Mouse (Mus musculus): Measurements from ENCODE around the gene Mtx1. TPM values are rescaled to one million over a fixed set of nuclear protein-coding genes. Genes with fewer than 3 reads are reported as not detected.

The Mtx1 gene
- polyA plus RNA-seq, 1 experiment from 2014 or later, result 214 TPM

DNA sequence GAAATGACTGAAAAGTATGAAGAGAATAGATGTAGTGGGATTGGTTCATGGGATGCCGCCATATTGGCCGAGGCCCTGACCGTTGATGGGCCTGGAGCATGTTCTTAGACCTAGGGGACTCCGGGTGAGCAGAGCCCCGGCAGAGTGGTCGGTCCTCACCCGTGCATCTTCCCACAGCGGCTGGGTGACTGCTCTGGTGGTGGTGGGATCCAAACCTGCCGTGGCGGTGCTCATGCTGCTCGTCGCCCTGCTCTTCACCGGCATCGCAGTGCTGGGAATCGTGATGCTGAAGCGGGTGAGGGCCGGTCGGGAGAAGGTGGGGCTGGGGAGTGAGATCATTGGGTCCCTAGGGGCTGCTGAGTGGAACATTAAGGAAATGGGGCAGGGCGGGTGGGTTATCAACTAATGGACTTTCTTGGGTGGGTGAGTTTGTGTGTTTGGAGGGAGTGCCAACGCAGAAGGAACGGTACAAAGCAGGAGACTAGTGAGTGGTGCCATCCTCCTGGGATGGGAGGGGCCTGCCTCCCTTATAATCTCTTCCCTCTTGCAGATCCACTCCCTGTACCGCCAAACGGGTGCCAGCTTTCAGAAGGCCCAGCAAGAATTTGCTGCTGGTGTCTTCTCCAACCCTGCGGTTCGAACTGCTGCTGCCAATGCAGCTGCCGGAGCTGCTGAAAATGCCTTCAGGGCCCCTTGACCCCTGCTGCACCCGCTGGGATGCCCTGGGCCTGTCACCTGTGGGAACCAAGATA is 45.0 kb downstream of the Mtx1 start:
- Histone ChIP-seq H3K9me3 (ENCODE audit: control insufficient read depth, low read length) (no peaks in the 10 kb centered on the region), H3K27ac (ENCODE audit: low read depth) (no peak overlapping the region), H3K4me2 (ENCODE audit: low read length) (no peak overlapping the region), H3K27me3 (replicated peaks; ENCODE audit: control insufficient read depth, insufficient read depth, low read length) (no peaks in the 10 kb centered on the region), H3K36me3 (ENCODE audit: control insufficient read depth, insufficient read depth, low read length) (peaks cover 30% of the 10 kb centered on the region), H3K4me3 (ENCODE audit: low read depth, low read length) (no peak overlapping the region), H3K4me1 (replicated peaks; ENCODE audit: control insufficient read depth, insufficient read depth, low read length) (peaks cover 28% of the 10 kb centered on the region), H3K9ac (ENCODE audit: low read length) (no peak overlapping the region)
- whole genome bisulfite sequencing, result 90% methylated on average over 27 of the region's 27 CpGs
- no peak for ATAC-seq (replicated peaks; ENCODE audit: low FRiP score, low TSS enrichment, low read depth)
- no peak for DNase-seq (ENCODE audit: low spot score)

DNA sequence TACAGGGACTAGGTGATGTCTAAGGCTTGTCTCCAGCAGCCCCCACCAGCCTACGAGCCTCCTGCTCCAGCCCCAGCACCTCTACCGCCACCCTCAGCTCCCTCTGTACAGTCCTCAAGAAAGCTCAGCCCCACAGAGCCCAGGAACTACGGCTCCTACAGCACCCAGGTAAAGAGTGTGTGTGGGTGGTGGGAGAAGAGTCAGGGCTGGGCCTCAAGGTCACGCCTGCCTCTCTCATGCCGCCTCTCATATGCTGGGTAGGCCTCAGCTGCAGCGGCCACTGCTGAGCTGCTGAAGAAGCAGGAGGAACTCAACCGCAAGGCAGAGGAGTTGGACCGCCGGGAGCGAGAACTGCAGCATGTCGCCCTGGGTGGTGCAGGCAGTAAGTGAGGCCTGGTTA is 47.8 kb downstream of the Mtx1 start:
- no peaks in the 10 kb centered on the region for H3K9me3 ChIP-seq (ENCODE audit: control insufficient read depth, low read length)
- no peak overlapping the region for H3K27ac ChIP-seq (ENCODE audit: low read depth)
- DNase-seq (ENCODE audit: low spot score) (no peak), ATAC-seq (replicated peaks; ENCODE audit: low FRiP score, low TSS enrichment, low read depth) (no peak)
- H3K9ac ChIP-seq (ENCODE audit: low read length), result no peak overlapping the region
- peaks cover 57% of the 10 kb centered on the region for H3K36me3 ChIP-seq (ENCODE audit: control insufficient read depth, insufficient read depth, low read length)
- no peak overlapping the region for H3K4me2 ChIP-seq (ENCODE audit: low read length)
- no peak overlapping the region for H3K4me3 ChIP-seq (ENCODE audit: low read depth, low read length)
- H3K27me3 ChIP-seq (replicated peaks; ENCODE audit: control insufficient read depth, insufficient read depth, low read length), result no peaks in the 10 kb centered on the region
- WGBS, result 89% methylated on average over 11 of the region's 11 CpGs
- H3K4me1 ChIP-seq (replicated peaks; ENCODE audit: control insufficient read depth, insufficient read depth, low read length), result peaks cover 18% of the 10 kb centered on the region

DNA sequence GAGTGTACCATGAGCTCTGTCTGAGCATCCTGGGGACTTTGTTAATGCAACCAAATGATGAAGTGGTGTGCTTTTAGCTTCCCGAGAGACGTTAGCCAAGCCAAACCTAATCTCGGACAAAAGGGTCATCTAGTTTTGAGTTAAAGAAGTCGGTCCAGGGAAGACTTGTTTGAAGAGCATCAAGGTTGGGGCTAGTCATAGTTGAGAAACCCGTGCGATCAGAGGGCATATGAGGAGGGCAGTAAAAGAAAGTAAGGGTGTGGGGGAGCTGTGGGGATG is 48.8 kb downstream of the Mtx1 start:
- no peaks in the 10 kb centered on the region for H3K27me3 ChIP-seq (replicated peaks; ENCODE audit: control insufficient read depth, insufficient read depth, low read length)
- peaks cover 12% of the 10 kb centered on the region for H3K4me1 ChIP-seq (replicated peaks; ENCODE audit: control insufficient read depth, insufficient read depth, low read length)
- H3K9ac ChIP-seq (ENCODE audit: low read length), result peak overlapping the region; percentile 85
- peaks cover 67% of the 10 kb centered on the region for H3K36me3 ChIP-seq (ENCODE audit: control insufficient read depth, insufficient read depth, low read length)
- H3K4me3 ChIP-seq (ENCODE audit: low read depth, low read length), result peak overlapping the region; percentile 87
- H3K9me3 ChIP-seq (ENCODE audit: control insufficient read depth, low read length), result no peaks in the 10 kb centered on the region
- ATAC-seq (replicated peaks; ENCODE audit: low FRiP score, low TSS enrichment, low read depth), result no peak
- H3K4me2 ChIP-seq (ENCODE audit: low read length), result peak overlapping the region; percentile 85
- no peak for DNase-seq (ENCODE audit: low spot score)
- WGBS, result 4% methylated on average over 6 of the region's 6 CpGs
- peak overlapping the region; percentile 70; the same call in 1 of the 2 replicates for H3K27ac ChIP-seq (ENCODE audit: low read depth)

DNA sequence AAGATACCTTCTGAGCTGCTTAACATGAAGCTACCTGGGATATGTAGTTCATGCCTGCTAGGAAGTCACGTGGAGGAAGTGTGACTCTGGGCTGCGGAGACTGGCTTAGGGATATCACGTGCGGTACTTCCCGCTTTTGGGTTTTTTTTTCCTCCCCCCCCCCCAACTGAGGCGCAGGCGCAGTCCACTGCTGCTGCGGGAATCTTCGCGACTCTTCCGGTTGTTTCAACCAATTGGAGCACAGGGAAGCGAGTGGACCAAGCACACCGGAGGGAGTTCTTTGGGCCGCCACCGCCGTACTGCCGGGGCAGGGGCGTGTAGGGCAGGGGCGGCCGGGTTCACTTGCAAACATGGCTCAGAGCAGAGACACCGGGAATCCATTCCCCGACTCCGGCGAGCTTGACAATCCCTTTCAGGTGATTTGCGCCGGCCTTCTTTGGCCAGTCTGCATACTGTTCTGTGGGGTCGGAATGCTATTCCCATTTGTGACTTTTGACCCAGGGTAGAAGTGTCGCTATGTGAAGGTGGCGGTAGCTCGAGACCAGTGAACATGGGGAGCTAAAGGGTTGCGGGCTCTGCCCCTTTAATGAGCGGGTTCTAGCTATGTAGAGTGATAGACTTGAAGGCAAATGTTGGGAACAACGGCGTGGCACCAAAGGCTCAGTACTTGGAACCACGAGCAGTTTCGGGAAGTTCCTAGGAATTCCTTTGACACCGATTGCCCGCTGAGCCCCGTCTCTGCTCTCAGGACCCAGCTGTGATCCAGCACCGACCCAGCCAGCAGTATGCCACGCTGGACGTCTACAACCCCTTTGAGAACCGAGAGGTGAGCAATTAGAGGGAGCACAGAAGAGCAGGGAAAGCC is 49.4 kb downstream of the Mtx1 start, which contains the start of gene Scamp3:
TSS of gene Scamp3 (plus strand) at position 232 of the 865 bp plus-strand sequence.
- WGBS, result under 1% methylated on average over 43 of the region's 43 CpGs
- peak; percentile 94 for ATAC-seq (replicated peaks; ENCODE audit: low FRiP score, low TSS enrichment, low read depth)

DNA sequence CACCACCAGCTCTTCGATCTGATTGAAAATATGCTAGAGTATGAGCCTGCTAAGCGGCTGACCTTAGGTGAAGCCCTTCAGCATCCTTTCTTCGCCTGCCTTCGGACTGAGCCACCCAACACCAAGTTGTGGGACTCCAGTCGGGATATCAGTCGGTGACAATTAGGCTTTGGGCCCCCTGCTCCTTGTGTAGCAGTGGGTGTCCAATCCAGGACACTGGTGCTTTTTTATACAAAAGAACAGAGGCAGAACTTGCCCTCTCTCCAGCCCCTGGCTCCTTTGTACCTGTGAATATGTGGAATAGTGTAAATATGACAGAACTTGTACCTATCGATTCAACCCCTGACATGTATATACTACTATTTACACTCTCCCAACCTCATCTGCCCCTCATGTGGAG is 50.5 kb downstream of the Mtx1 start:
- no peak overlapping the region for H3K27ac ChIP-seq (ENCODE audit: low read depth)
- H3K9ac ChIP-seq (ENCODE audit: low read length), result no peak overlapping the region
- ATAC-seq (replicated peaks; ENCODE audit: low FRiP score, low TSS enrichment, low read depth) (no peak), DNase-seq (ENCODE audit: low spot score) (no peak)
- no peak overlapping the region for H3K4me3 ChIP-seq (ENCODE audit: low read depth, low read length)
- 83% methylated on average over 7 of the region's 7 CpGs for WGBS
- no peak overlapping the region for H3K4me2 ChIP-seq (ENCODE audit: low read length)
- peaks cover 77% of the 10 kb centered on the region for H3K36me3 ChIP-seq (ENCODE audit: control insufficient read depth, insufficient read depth, low read length)
- no peaks in the 10 kb centered on the region for H3K27me3 ChIP-seq (replicated peaks; ENCODE audit: control insufficient read depth, insufficient read depth, low read length)
- peaks cover 12% of the 10 kb centered on the region for H3K4me1 ChIP-seq (replicated peaks; ENCODE audit: control insufficient read depth, insufficient read depth, low read length)
- no peaks in the 10 kb centered on the region for H3K9me3 ChIP-seq (ENCODE audit: control insufficient read depth, low read length)

More for the DNA sequence above, 49.4 kb downstream of the Mtx1 start, which contains the start of gene Scamp3:
- Histone ChIP-seq H3K36me3 (ENCODE audit: control insufficient read depth, insufficient read depth, low read length) (peaks cover 73% of the 10 kb centered on the region), H3K9me3 (ENCODE audit: control insufficient read depth, low read length) (no peaks in the 10 kb centered on the region), H3K4me2 (ENCODE audit: low read length) (peak within 1 kb of the TSS; percentile 85), H3K9ac (ENCODE audit: low read length) (peak within 1 kb of the TSS; percentile 85), H3K4me3 (ENCODE audit: low read depth, low read length) (peak within 1 kb of the TSS; percentile 87), H3K27me3 (replicated peaks; ENCODE audit: control insufficient read depth, insufficient read depth, low read length) (no peaks in the 10 kb centered on the region), H3K4me1 (replicated peaks; ENCODE audit: control insufficient read depth, insufficient read depth, low read length) (peaks cover 12% of the 10 kb centered on the region), H3K27ac (ENCODE audit: low read depth) (peak within 1 kb of the TSS; percentile 70; the same call in 1 of the 2 replicates)
- DNase-seq (ENCODE audit: low spot score), result peak; percentile 95

DNA sequence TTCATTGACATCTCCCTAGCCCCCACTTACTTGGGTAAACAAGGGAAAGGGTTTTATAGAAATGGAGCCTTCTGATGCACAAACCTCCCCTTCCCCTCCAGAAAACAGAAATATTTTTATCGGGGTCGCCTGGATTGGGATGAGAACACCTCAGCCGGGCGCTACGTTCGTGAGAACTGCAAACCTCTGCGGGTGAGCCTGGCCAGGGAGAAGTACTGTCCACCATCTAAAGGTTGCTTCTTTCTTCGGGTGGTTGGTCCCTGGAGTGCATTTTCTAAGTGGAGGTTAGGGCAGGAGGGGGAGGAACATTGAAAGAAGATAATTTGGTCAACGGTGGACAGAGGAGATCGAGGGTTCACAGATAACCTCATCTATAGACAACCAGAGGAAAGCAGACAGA is 51.3 kb downstream of the Mtx1 start:
- Histone ChIP-seq H3K27me3 (replicated peaks; ENCODE audit: control insufficient read depth, insufficient read depth, low read length) (no peaks in the 10 kb centered on the region), H3K9ac (ENCODE audit: low read length) (no peak overlapping the region), H3K27ac (ENCODE audit: low read depth) (no peak overlapping the region), H3K4me3 (ENCODE audit: low read depth, low read length) (no peak overlapping the region), H3K9me3 (ENCODE audit: control insufficient read depth, low read length) (no peaks in the 10 kb centered on the region), H3K4me2 (ENCODE audit: low read length) (no peak overlapping the region), H3K4me1 (replicated peaks; ENCODE audit: control insufficient read depth, insufficient read depth, low read length) (peaks cover 12% of the 10 kb centered on the region), H3K36me3 (ENCODE audit: control insufficient read depth, insufficient read depth, low read length) (peaks cover 77% of the 10 kb centered on the region)
- no peak for DNase-seq (ENCODE audit: low spot score)
- WGBS, result 91% methylated on average over 10 of the region's 10 CpGs
- ATAC-seq (replicated peaks; ENCODE audit: low FRiP score, low TSS enrichment, low read depth), result no peak

DNA sequence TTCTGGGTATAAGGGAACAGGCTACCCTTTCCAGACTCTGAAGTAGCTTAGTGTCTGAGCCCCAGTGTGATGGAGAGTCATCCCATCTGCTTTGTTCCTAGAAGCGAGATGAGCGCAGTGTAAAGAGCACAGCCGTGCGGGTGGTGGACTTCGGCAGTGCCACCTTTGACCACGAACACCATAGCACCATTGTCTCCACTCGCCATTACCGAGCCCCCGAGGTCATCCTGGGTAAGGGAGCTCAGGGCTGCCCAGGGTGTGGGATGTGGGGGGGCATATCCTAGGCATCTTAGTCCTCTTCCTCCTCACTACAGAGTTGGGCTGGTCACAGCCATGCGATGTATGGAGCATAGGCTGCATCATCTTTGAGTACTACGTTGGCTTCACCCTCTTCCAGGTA is 52.0 kb downstream of the Mtx1 start:
- H3K27me3 ChIP-seq (replicated peaks; ENCODE audit: control insufficient read depth, insufficient read depth, low read length), result no peaks in the 10 kb centered on the region
- H3K9me3 ChIP-seq (ENCODE audit: control insufficient read depth, low read length), result no peaks in the 10 kb centered on the region
- H3K4me2 ChIP-seq (ENCODE audit: low read length), result no peak overlapping the region
- H3K27ac ChIP-seq (ENCODE audit: low read depth), result no peak overlapping the region
- no peak overlapping the region for H3K4me3 ChIP-seq (ENCODE audit: low read depth, low read length)
- DNase-seq (ENCODE audit: low spot score) (no peak), ATAC-seq (replicated peaks; ENCODE audit: low FRiP score, low TSS enrichment, low read depth) (no peak)
- H3K36me3 ChIP-seq (ENCODE audit: control insufficient read depth, insufficient read depth, low read length), result peaks cover 77% of the 10 kb centered on the region
- 88% methylated on average over 11 of the region's 11 CpGs for WGBS
- no peak overlapping the region for H3K9ac ChIP-seq (ENCODE audit: low read length)
- peaks cover 12% of the 10 kb centered on the region for H3K4me1 ChIP-seq (replicated peaks; ENCODE audit: control insufficient read depth, insufficient read depth, low read length)

DNA sequence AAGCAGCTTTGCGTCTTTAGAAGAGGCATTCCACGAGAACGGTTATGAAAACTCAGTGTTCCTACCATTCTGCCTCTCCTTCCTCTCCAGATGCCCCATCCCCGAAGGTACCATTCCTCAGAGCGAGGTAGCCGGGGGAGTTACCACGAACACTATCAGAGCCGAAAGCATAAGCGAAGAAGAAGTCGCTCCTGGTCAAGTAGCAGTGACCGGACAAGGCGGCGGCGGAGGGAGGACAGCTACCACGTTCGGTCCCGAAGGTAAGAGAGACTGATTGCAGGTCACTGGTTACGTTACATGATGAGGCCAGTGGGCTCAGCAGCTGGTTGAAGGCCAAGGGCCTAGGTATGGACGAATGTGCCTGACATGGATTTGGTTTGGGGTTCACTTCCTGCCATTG is 59.9 kb downstream of the Mtx1 start:
- Histone ChIP-seq H3K9ac (ENCODE audit: low read length) (no peak overlapping the region), H3K27me3 (replicated peaks; ENCODE audit: control insufficient read depth, insufficient read depth, low read length) (no peaks in the 10 kb centered on the region), H3K4me2 (ENCODE audit: low read length) (no peak overlapping the region), H3K4me3 (ENCODE audit: low read depth, low read length) (no peak overlapping the region), H3K36me3 (ENCODE audit: control insufficient read depth, insufficient read depth, low read length) (peaks cover 52% of the 10 kb centered on the region), H3K27ac (ENCODE audit: low read depth) (no peak overlapping the region), H3K9me3 (ENCODE audit: control insufficient read depth, low read length) (no peaks in the 10 kb centered on the region), H3K4me1 (replicated peaks; ENCODE audit: control insufficient read depth, insufficient read depth, low read length) (peaks cover 16% of the 10 kb centered on the region)
- DNase-seq (ENCODE audit: low spot score) (no peak), ATAC-seq (replicated peaks; ENCODE audit: low FRiP score, low TSS enrichment, low read depth) (no peak)
- 96% methylated on average over 19 of the region's 19 CpGs for WGBS

Measured in intestine, embryonic 14.5 days (tissue).